Mouse (Mus musculus) heart, adult 9 months (tissue): ENCODE data around the gene Prl2c1.
"Not testable (repeated sequence)": the region's sequence is repeated elsewhere in the genome, so short reads cannot be mapped to it uniquely, and the experiment has no call there.

Source experiments
- DNase-seq, 2 experiments: peaks; one replicate each; pipeline ENCODE4 v3.0.0; 2022; ENCODE audit warnings: low spot score in 2 of 2

Prl2c1 gene

GRCm38 (mm10) chr13:27849042-27849441 is at the start of gene Prl2c1:
Gene Prl2c1, plus strand, starts transcription at chr13:27849342.
- DNase-seq = no peak

GRCm38 (mm10) chr13:27801354-27801753 is 47.8 kb upstream of the Prl2c1 start, which contains the start of gene Prl2a1:
Gene Prl2a1, plus strand, starts transcription at chr13:27801654.
- DNase-seq = no peak

- no peak for DNase-seq
These were observed 46.4 kb upstream of the Prl2c1 start for GRCm38 (mm10) chr13:27802765-27803164.

- DNase-seq = not testable (repeated sequence)
These were observed 55.1 kb downstream of the Prl2c1 start for GRCm38 (mm10) chr13:27904236-27904635.
